Mouse (Mus musculus): ENCODE results near the gene Vmn2r99.

DNA sequence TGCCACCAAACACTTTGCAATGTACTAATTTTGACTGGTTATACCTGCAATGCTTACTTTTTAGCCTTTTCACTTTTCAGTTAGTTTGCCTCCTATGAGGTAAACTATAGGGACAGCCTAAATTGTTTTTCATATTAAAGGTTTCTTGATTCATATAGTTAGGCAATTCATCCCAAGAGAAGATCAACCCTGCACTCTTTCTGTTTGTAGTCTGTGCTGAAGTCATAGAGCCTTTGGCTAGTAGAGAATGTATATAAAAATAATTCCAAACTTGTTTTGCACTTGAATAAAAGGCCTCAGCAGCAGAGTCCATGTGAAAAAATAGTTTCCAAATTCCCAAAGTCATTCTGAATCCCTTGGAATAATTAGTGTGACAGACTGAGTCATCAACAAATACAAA, at the start of gene Vmn2r99:
- TF ChIP-seq CTCF (IDR thresholded peaks at IDR 0.05; ENCODE audit: low read depth) (no peak), EP300 (IDR thresholded peaks at IDR 0.05; ENCODE audit: low read depth) (no peak)
